Mouse (Mus musculus) kidney, adult 2 months (tissue): Measurements from ENCODE around the gene Tubb2a. TPM values are rescaled to one million over a fixed set of nuclear protein-coding genes. Genes with fewer than 3 reads are reported as not detected.
"Not testable (repeated sequence)": the region's sequence is repeated elsewhere in the genome, so short reads cannot be mapped to it uniquely, and the experiment has no call there.

Experiments used
- DNase-seq: peaks from one replicate; pipeline ENCODE4 v3.0.0; 2021
- H3K27ac ChIP-seq: fragments of 200-500 bp; 2 replicates; pipeline ENCODE4 v1.5.1; 2012; ENCODE audit warnings: low read depth, low read length, control low read depth, inconsistent platforms; ENCODE audit not compliant: insufficient read depth
- H3K27me3 ChIP-seq: fragments of 200-500 bp; replicated peaks from 2 replicates; pipeline ENCODE4 v1.6.1; 2012; ENCODE audit warnings: mild to moderate bottlenecking, moderate library complexity, low read length, inconsistent platforms; ENCODE audit not compliant: control insufficient read depth, insufficient read depth
- H3K36me3 ChIP-seq: fragments of 200-500 bp; 2 replicates; pipeline ENCODE4 v1.6.1; 2012; ENCODE audit warnings: mild to moderate bottlenecking, moderate library complexity, low read length, inconsistent platforms; ENCODE audit not compliant: control insufficient read depth, insufficient read depth
- H3K4me1 ChIP-seq: fragments of 200-500 bp; 2 replicates; pipeline ENCODE4 v1.6.1; 2011; ENCODE audit warnings: low read length; ENCODE audit not compliant: control insufficient read depth, insufficient read depth
- H3K4me3 ChIP-seq: fragments of 200-500 bp; 2 replicates; pipeline ENCODE4 v1.5.1; 2011; ENCODE audit warnings: mild to moderate bottlenecking, low read depth, low read length, control low read depth; ENCODE audit not compliant: insufficient read depth
- CTCF ChIP-seq: fragments of 200-500 bp; conservative IDR thresholded peaks from 2 replicates; pipeline ENCODE4 v1.5.1; 2011; ENCODE audit warnings: low read depth, mild to moderate bottlenecking, control low read depth, low read length, moderate library complexity, mixed read lengths; ENCODE audit not compliant: insufficient read depth, insufficient read length
- POLR2A ChIP-seq: fragments of 200-500 bp; IDR thresholded peaks from one replicate; pipeline ENCODE4 v1.6.1; 2011; ENCODE audit warnings: low read depth, low read length, control low read depth
- WGBS: fragments of 180-500 bp; shearing (Covaris S2); methylation state at CpG from one replicate; pipeline ENCODE4 v1.1.7; 2018; 5-methylcytosine and 5-hydroxymethylcytosine counted together
- polyA plus RNA-seq: library from polyadenylated mRNA; depleted of rRNA; stranded (reverse); fragments of >200 nt; gene quantifications from 2 replicates; pipeline ENCODE4 v1.2.3, GENCODE M21; 2012

The Tubb2a gene
- polyA plus RNA-seq, 1 experiment, result 152 TPM

- H3K4me3 ChIP-seq, result no peak overlapping the region
- WGBS, result 89% methylated on average over 4 of the region's 4 CpGs
- DNase-seq, result no peak
Measured at GRCm38 (mm10) chr13:34081926-34082325, 4.1 kb upstream of the Tubb2a start.

GRCm38 (mm10) chr13:34079801-34080200 is 2.0 kb upstream of the Tubb2a start:
- Histone ChIP-seq H3K4me3 (no peak overlapping the region), H3K4me1 (peaks cover 13% of the 10 kb centered on the region), H3K27ac (no peak overlapping the region), H3K27me3 (no peaks in the 10 kb centered on the region), H3K36me3 (no peaks in the 10 kb centered on the region)
- no peak for DNase-seq
- WGBS, result 76% methylated on average over 3 of the region's 3 CpGs
- TF ChIP-seq CTCF (no peak), POLR2A (no peak)

More at GRCm38 (mm10) chr13:34081926-34082325, 4.1 kb upstream of the Tubb2a start:
- H3K4me1 ChIP-seq, result peaks cover 7% of the 10 kb centered on the region
- H3K36me3 ChIP-seq, result no peaks in the 10 kb centered on the region
- no peak overlapping the region for H3K27ac ChIP-seq
- TF ChIP-seq CTCF (no peak), POLR2A (no peak)
- H3K27me3 ChIP-seq, result no peaks in the 10 kb centered on the region

- DNase-seq, result no peak
- Histone ChIP-seq H3K4me3 (peak overlapping the region; percentile 45; the same call in 1 of the 2 replicates), H3K27ac (peak overlapping the region; percentile 1; the same call in 1 of the 2 replicates), H3K4me1 (peaks cover 13% of the 10 kb centered on the region), H3K27me3 (no peaks in the 10 kb centered on the region), H3K36me3 (no peaks in the 10 kb centered on the region)
- TF ChIP-seq CTCF (no peak), POLR2A (no peak)
- WGBS, result 50% methylated on average over 16 of the region's 16 CpGs
Measured at GRCm38 (mm10) chr13:34078500-34079280, 883 bp upstream of the Tubb2a start.

- Histone ChIP-seq H3K27me3 (no peaks in the 10 kb centered on the region), H3K27ac (0 out of 2 replicates have a peak overlapping the region, but pooled peaks have one; percentile 11), H3K4me1 (peaks cover 13% of the 10 kb centered on the region), H3K4me3 (peak overlapping the region; percentile 62), H3K36me3 (no peaks in the 10 kb centered on the region)
- no peak for TF ChIP-seq CTCF
- TF ChIP-seq POLR2A, result no peak
- peak; percentile 44 for DNase-seq
- WGBS, result 36% methylated on average over 20 of the region's 20 CpGs
Measured at GRCm38 (mm10) chr13:34076561-34077491, 981 bp downstream of the Tubb2a start.

- H3K27ac ChIP-seq, H3K36me3 ChIP-seq, H3K27me3 ChIP-seq, H3K4me3 ChIP-seq, DNase-seq: not testable (repeated sequence)
- peaks cover 13% of the 10 kb centered on the region for H3K4me1 ChIP-seq
- 72% methylated on average over 6 of the region's 6 CpGs for WGBS
Measured at GRCm38 (mm10) chr13:34075893-34076292, 1.9 kb downstream of the Tubb2a start.

GRCm38 (mm10) chr13:34074441-34074840 is 3.4 kb downstream of the Tubb2a start:
- not testable (repeated sequence) for DNase-seq, H3K27ac ChIP-seq, H3K36me3 ChIP-seq, H3K4me3 ChIP-seq, H3K27me3 ChIP-seq
- H3K4me1 ChIP-seq, result peaks cover 13% of the 10 kb centered on the region
- 91% methylated on average over 12 of the region's 17 CpGs for WGBS

- 68% methylated on average over 3 of the region's 3 CpGs for WGBS
- no peak overlapping the region for H3K4me3 ChIP-seq
- no peak for TF ChIP-seq CTCF
- no peak for TF ChIP-seq POLR2A
- H3K27ac ChIP-seq, result no peak overlapping the region
- H3K27me3 ChIP-seq, result no peaks in the 10 kb centered on the region
- H3K4me1 ChIP-seq, result peaks cover 8% of the 10 kb centered on the region
- no peak for DNase-seq
- H3K36me3 ChIP-seq, result no peaks in the 10 kb centered on the region; the same call in 1 of the 2 replicates
Measured at GRCm38 (mm10) chr13:34072847-34073246, 5.0 kb downstream of the Tubb2a start.
